Mouse (Mus musculus): Measurements from ENCODE around the gene Osbpl8.

DNA sequence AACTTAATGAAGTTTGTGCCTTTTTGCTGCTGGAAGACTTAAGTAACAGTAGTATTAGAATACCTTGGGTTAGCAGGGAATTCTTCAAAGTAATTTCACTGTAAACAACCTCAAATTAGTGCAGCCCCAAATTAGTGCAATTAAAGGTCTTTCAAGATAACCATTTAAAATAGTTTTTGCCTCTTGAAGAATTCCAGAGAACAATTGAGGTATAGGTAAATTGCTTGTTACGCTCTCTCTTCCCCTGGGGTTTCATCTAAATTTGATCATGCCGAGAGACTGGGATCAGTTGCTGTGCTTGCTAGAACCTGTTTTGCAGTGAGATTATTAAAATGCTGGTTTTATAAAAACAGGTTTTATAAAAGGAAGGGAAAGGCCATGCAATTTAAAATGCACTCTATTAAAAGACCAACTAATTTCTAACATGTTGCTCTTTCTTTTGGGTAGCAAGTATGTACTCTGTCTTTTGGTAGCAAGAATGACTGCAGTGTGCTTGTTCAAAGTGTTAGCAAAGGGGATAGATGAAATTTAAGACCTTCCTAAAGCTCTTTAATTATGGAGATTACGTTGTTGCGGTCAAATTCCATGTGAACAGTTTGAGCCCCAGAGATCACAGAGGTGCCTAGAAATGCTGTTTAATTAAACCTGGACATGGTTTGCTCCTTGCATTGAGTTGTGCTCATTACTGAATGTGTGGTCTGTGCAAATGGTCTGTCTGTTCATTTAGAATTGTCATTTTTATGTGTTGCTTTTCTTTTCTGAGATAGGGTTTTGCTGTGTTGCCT, 1.7 kb downstream of the Osbpl8 start:
- TF ChIP-seq POLR2A (IDR thresholded peaks at IDR 0.05; ENCODE audit: borderline replicate concordance, control insufficient read depth, low read depth, low read length) (no peak), CTCF (IDR thresholded peaks at IDR 0.05; ENCODE audit: control insufficient read depth, insufficient read depth, low read length) (no peak)

All from bone marrow, adult 2 months (tissue).